In the genomic region with DNA sequence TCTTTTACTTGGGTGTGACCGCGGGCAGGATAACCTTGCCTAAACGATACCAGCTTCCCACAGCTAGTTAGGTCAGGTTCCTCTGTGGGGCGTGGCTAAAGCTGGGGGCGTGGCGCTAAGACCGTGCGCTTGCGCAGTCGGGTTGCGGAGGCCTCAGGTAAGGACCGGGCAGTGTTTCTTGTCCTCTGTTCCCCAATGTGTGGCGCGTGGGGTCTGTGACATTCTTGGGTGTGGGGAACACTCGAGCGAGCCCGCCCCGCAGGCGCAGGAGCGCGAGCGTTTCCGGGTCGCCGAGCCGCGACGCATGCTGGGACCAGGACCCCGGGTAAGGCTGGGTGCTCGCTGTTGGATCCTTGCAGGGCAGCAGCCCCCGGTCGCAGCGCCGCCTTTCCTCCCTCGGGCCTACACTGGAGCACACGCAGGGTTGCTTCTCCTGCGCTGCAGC, we compare ENCODE assay signal across 8 mouse cellular contexts. TPM values are rescaled to one million over a fixed set of nuclear protein-coding genes. Genes with fewer than 3 reads are reported as not detected.
DNase-seq lines count a peak whose midpoint lies in the region; ATAC-seq and TF ChIP-seq lines count a peak whose summit lies in the region.

A gene (plus strand): TSS at position 132 of the 445 bp plus-strand sequence.

- TF ChIP-seq RAD21 in MEL (IDR thresholded peaks at IDR 0.05; ENCODE audit: low read depth, low read length), result no peak

- H3K79me2 ChIP-seq in MEL (ENCODE audit: control insufficient read depth, insufficient read depth, low read length, poor library complexity), result no peaks in the 10 kb centered on the region; the same call in 1 of the 2 replicates

- H3K4me3 ChIP-seq in MEL (ENCODE audit: control insufficient read depth in 1 of 2, insufficient read depth in 1 of 2, low read depth in 2 of 2, low read length in 2 of 2), result peak within 1 kb of the TSS; percentile 65
- H3K4me3 ChIP-seq in cerebellum, adult 2 months (replicated peaks; ENCODE audit: insufficient read depth, low read depth, low read length), result peak within 1 kb of the TSS; percentile 85
- H3K4me3 ChIP-seq in lung, embryonic 16.5 days (ENCODE audit: low read length), result peak within 1 kb of the TSS; percentile 79

- TF ChIP-seq CTCF in MEL (IDR thresholded peaks at IDR 0.05 in 2 of 3, conservative IDR thresholded peaks at IDR 0.05 in 1 of 3; ENCODE audit: control insufficient read depth in 1 of 3, insufficient read depth in 1 of 3, low read depth in 2 of 3, low read length in 3 of 3, poor library complexity in 1 of 3, severe bottlenecking in 1 of 3), result no peak
- TF ChIP-seq CTCF in cerebellum, adult 2 months (IDR thresholded peaks at IDR 0.05; ENCODE audit: borderline replicate concordance, insufficient read depth, low read depth, low read length), result no peak

- H3K36me3 ChIP-seq in MEL (ENCODE audit: control insufficient read depth in 1 of 2, insufficient read depth in 2 of 2, low read length in 2 of 2), result peaks cover 4 to 12% of the 10 kb centered on the region in 2 experiments
- H3K36me3 ChIP-seq in lung, embryonic 16.5 days (ENCODE audit: control insufficient read depth, insufficient read depth, low read length), result peaks cover 14% of the 10 kb centered on the region

- TF ChIP-seq POLR2A in MEL (IDR thresholded peaks at IDR 0.05; ENCODE audit: control insufficient read depth in 1 of 2, insufficient read depth in 1 of 2, low read depth in 1 of 2, low read length in 2 of 2, poor library complexity in 1 of 2), result peak; percentile 55 to 86; a peak in 3 of 4 replicates
- TF ChIP-seq POLR2A in cerebellum, adult 2 months (IDR thresholded peaks at IDR 0.05; ENCODE audit: borderline replicate concordance, insufficient read depth, low read length), result peak; percentile 84

- peak; percentile 95 for DNase-seq in MEL (ENCODE audit: low read depth, low spot score)
- peak; percentile 93 for DNase-seq in cerebellum, adult 2 months
- DNase-seq in forelimb bud, embryonic 11.5 days (ENCODE audit: low read depth, low spot score), result peak; percentile 92
- peak; percentile 77 for DNase-seq in layer of hippocampus, adult 9-10 months (ENCODE audit: low spot score)
- peak; percentile 71 for DNase-seq in ovary, postnatal 10 days (ENCODE audit: low spot score)
- peak; percentile 87 to 89 for DNase-seq in thymus, postnatal 10 days (ENCODE audit: low spot score in 2 of 2)

- H3K4me1 ChIP-seq in MEL (ENCODE audit: control insufficient read depth in 1 of 2, insufficient read depth in 2 of 2, low read length in 2 of 2), result peaks cover 0 to 14% of the 10 kb centered on the region in 2 experiments; a peak in 3 of 4 replicates
- H3K4me1 ChIP-seq in cerebellum, adult 2 months (ENCODE audit: control insufficient read depth, insufficient read depth, low read length), result peaks cover 5% of the 10 kb centered on the region; the same call in 1 of the 2 replicates
- H3K4me1 ChIP-seq in lung, embryonic 16.5 days (replicated peaks; ENCODE audit: control insufficient read depth, insufficient read depth, low read length), result peaks cover 14% of the 10 kb centered on the region

- peak; percentile 90 to 96 for ATAC-seq in hematopoietic stem cell, adult 5-6 weeks (replicated peaks in 1 of 2; ENCODE audit: insufficient read depth in 1 of 2, low FRiP score in 2 of 2, low TSS enrichment in 1 of 2, low read depth in 1 of 2, poor library complexity in 2 of 2, severe bottlenecking in 2 of 2)
- ATAC-seq in lung, embryonic 16.5 days (ENCODE audit: low read depth), result peak; percentile 95

- peak within 1 kb of the TSS; percentile 76 for H3K9ac ChIP-seq in MEL (ENCODE audit: control insufficient read depth, low read depth, low read length, poor library complexity, severe bottlenecking)
- peak within 1 kb of the TSS; percentile 90 for H3K9ac ChIP-seq in lung, embryonic 16.5 days (ENCODE audit: low read length)

- no peaks in the 10 kb centered on the region for H3K27me3 ChIP-seq in MEL (ENCODE audit: control insufficient read depth in 1 of 2, insufficient read depth in 2 of 2, low read length in 2 of 2)
- no peaks in the 10 kb centered on the region for H3K27me3 ChIP-seq in cerebellum, adult 2 months (ENCODE audit: control insufficient read depth, insufficient read depth, low read length)
- H3K27me3 ChIP-seq in lung, embryonic 16.5 days (ENCODE audit: control insufficient read depth, insufficient read depth, low read depth, low read length), result no peaks in the 10 kb centered on the region

- no peak for TF ChIP-seq EP300 in MEL (IDR thresholded peaks at IDR 0.05; ENCODE audit: low read depth in 1 of 2, low read length in 2 of 2)

- peak within 1 kb of the TSS; percentile 53 for H3K27ac ChIP-seq in MEL (ENCODE audit: control insufficient read depth, low read depth, low read length)
- peak within 1 kb of the TSS; percentile 54; the same call in 1 of the 2 replicates for H3K27ac ChIP-seq in cerebellum, adult 2 months (ENCODE audit: insufficient read depth, low read length)
- H3K27ac ChIP-seq in lung, embryonic 16.5 days (ENCODE audit: low read length), result peak within 1 kb of the TSS; percentile 95

- WGBS in cerebellum, adult 2 months, result under 1% methylated on average over 37 of the region's 37 CpGs
- 0% methylated on average over 37 of the region's 37 CpGs for WGBS in lung, embryonic 16.5 days

- H3K9me3 ChIP-seq in MEL (replicated peaks; ENCODE audit: insufficient read depth, low read length), result no peaks in the 10 kb centered on the region
- H3K9me3 ChIP-seq in lung, embryonic 16.5 days (ENCODE audit: control insufficient read depth, low read length), result no peaks in the 10 kb centered on the region

- H3K4me2 ChIP-seq in lung, embryonic 16.5 days (ENCODE audit: low read depth, low read length), result peak within 1 kb of the TSS; percentile 89

TF ChIP-seq in MEL, 35 proteins besides CTCF, POLR2A, EP300 and RAD21:
- TF ChIP-seq GATA1 (IDR thresholded peaks at IDR 0.05; ENCODE audit: low read depth, low read length) (no peak), E2F4 (IDR thresholded peaks at IDR 0.05; ENCODE audit: borderline replicate concordance, low read depth, low read length) (no peak), MAFK (IDR thresholded peaks at IDR 0.05; ENCODE audit: borderline replicate concordance, low read depth, low read length) (no peak), SMC3 (IDR thresholded peaks at IDR 0.05; ENCODE audit: low read depth, low read length) (no peak), MYC (IDR thresholded peaks at IDR 0.05; ENCODE audit: low read depth, low read length) (0 out of 2 replicates have a peak, but pooled peaks have one; percentile 23), GABPA (IDR thresholded peaks at IDR 0.05; ENCODE audit: low read depth, low read length) (no peak), NELFE (IDR thresholded peaks at IDR 0.05; ENCODE audit: low read depth, low read length) (peak; percentile 63; the same call in 1 of the 2 replicates), UBTF (IDR thresholded peaks at IDR 0.05; ENCODE audit: borderline replicate concordance, insufficient read depth, low read depth, low read length) (no peak), TBP (IDR thresholded peaks at IDR 0.05; ENCODE audit: low read depth, low read length) (peak; percentile 42; the same call in 1 of the 2 replicates), ETS1 (IDR thresholded peaks at IDR 0.05; ENCODE audit: low read depth, low read length) (no peak), HCFC1 (IDR thresholded peaks at IDR 0.05; ENCODE audit: low read depth, low read length) (peak; percentile 89), ZMIZ1 (IDR thresholded peaks at IDR 0.05; ENCODE audit: low read depth, low read length) (no peak), USF2 (IDR thresholded peaks at IDR 0.05; ENCODE audit: borderline replicate concordance in 1 of 2, insufficient read depth in 1 of 2, low read depth in 1 of 2, low read length in 2 of 2) (no peak), TAL1 (IDR thresholded peaks at IDR 0.05; ENCODE audit: low read length) (no peak), BHLHE40 (IDR thresholded peaks at IDR 0.05; ENCODE audit: borderline replicate concordance, low read depth, low read length) (no peak), SIN3A (IDR thresholded peaks at IDR 0.05; ENCODE audit: low read length) (peak; percentile 44; the same call in 1 of the 2 replicates), TCF12 (IDR thresholded peaks at IDR 0.05; ENCODE audit: low read depth, low read length) (peak; percentile 5), CHD2 (IDR thresholded peaks at IDR 0.05; ENCODE audit: low read length) (no peak), CHD1 (IDR thresholded peaks at IDR 0.05; ENCODE audit: low read depth, low read length) (no peak), JUND (IDR thresholded peaks at IDR 0.05; ENCODE audit: low read depth, low read length) (no peak), ELF1 (IDR thresholded peaks at IDR 0.05; ENCODE audit: low read depth, low read length) (peak; percentile 84), NRF1 (IDR thresholded peaks at IDR 0.05; ENCODE audit: insufficient read depth, low read depth, low read length, poor library complexity, severe bottlenecking) (peak; percentile 80), ZNF384 (IDR thresholded peaks at IDR 0.05; ENCODE audit: low read depth, low read length) (no peak), ZC3H11A (IDR thresholded peaks at IDR 0.05; ENCODE audit: low read depth, low read length) (no peak), POLR2AphosphoS5 (IDR thresholded peaks at IDR 0.05; ENCODE audit: borderline replicate concordance, low read depth, low read length) (no peak), KAT2A (conservative IDR thresholded peaks at IDR 0.05; ENCODE audit: low read depth, low read length) (peak; percentile 68; the same call in 1 of the 2 replicates), POLR2AphosphoS2 (IDR thresholded peaks at IDR 0.05; ENCODE audit: low read length) (no peak; the same call in 1 of the 2 replicates), MXI1 (IDR thresholded peaks at IDR 0.05; ENCODE audit: low read depth, low read length) (peak; percentile 82), MAX (IDR thresholded peaks at IDR 0.05; ENCODE audit: low read length) (peak; percentile 53; the same call in 1 of the 2 replicates), MAZ (IDR thresholded peaks at IDR 0.05; ENCODE audit: low read depth, low read length) (0 out of 2 replicates have a peak, but pooled peaks have one; percentile 38)

RNA-seq across cellular contexts. Expression of the gene that starts here (rescaled TPM):
- total RNA-seq in MEL (2012; rRNA removed), result 18.1 and 18.9 TPM in 2 replicates
- 10 to 100 TPM in 1 of 2 experiments, not detected in 1; 30.2 TPM for polyA plus RNA-seq in MEL (2012; ENCODE audit: insufficient read depth in 1 of 2, insufficient read length in 2 of 2, low read depth in 1 of 2, low replicate concordance in 2 of 2, missing spikeins in 1 of 2)
- polyA plus RNA-seq in cerebellum, adult 2 months (2012; rRNA removed), result 49.3 and 53.4 TPM in 2 replicates
- 48.8 and 51.5 TPM in 2 replicates for total RNA-seq in hematopoietic stem cell, adult 5-6 weeks (2017)
- 80.7 and 95.5 TPM in 2 replicates for polyA plus RNA-seq in lung, embryonic 16.5 days (2015; fragmentation: Nextera tagmentation; extraction: Ambion mirVana)

Comparison
In these comparisons a context has a peak if more than half of its experiments do, and no peak if none do; other contexts are left out.
1. Peak in every context shown above with its lines: DNase-seq, ATAC-seq, H3K4me3 ChIP-seq and H3K27ac ChIP-seq.